Mouse (Mus musculus): ENCODE measurements around the gene Thumpd2.

- TF ChIP-seq CTCF (IDR thresholded peaks at IDR 0.05; ENCODE audit: borderline replicate concordance, insufficient read depth, low read depth, low read length), result no peak
- TF ChIP-seq POLR2A (IDR thresholded peaks at IDR 0.05; ENCODE audit: borderline replicate concordance, insufficient read depth, low read length), result no peak
These were observed 84.8 kb downstream of the Thumpd2 start for GRCm38 (mm10) chr17:80980096-80980495.
